Mouse (Mus musculus) MEL (cell line): ENCODE measurements around the gene Bloc1s4. TPM values are rescaled to one million over a fixed set of nuclear protein-coding genes. Genes with fewer than 3 reads are reported as not detected.

Experiments used
- DNase-seq: peaks from one replicate; pipeline ENCODE4 v3.0.0; 2011; ENCODE audit warnings: low read depth, low spot score
- H3K27ac ChIP-seq: 2 replicates; pipeline ENCODE4 v1.5.1; 2012; ENCODE audit warnings: low read depth, mild to moderate bottlenecking, control low read depth, low read length, moderate library complexity; ENCODE audit not compliant: control insufficient read depth
- H3K27me3 ChIP-seq, 2 experiments: fragments of 150-350 bp in 1 of 2; sonication (generic) in 1 of 2; 2 replicates each; pipeline ENCODE4 v1.6.1; 2012; ENCODE audit warnings: low read length in 2 of 2, mild to moderate bottlenecking in 2 of 2, improper control_type of control experiment in 1 of 2, moderate library complexity in 1 of 2; ENCODE audit not compliant: insufficient read depth in 2 of 2, control insufficient read depth in 1 of 2
- H3K36me3 ChIP-seq, 2 experiments: 2 replicates each; pipeline ENCODE4 v1.6.1; 2012 to 2014; ENCODE audit warnings: low read length in 2 of 2, improper control_type of control experiment in 1 of 2, inconsistent platforms in 1 of 2, mild to moderate bottlenecking in 1 of 2; ENCODE audit not compliant: insufficient read depth in 2 of 2, control insufficient read depth in 1 of 2
- H3K4me1 ChIP-seq, 2 experiments: fragments of 150-350 bp in 1 of 2; sonication (generic) in 1 of 2; 2 replicates each; pipeline ENCODE4 v1.6.1; 2012; ENCODE audit warnings: low read length in 2 of 2, improper control_type of control experiment in 1 of 2, mild to moderate bottlenecking in 1 of 2; ENCODE audit not compliant: insufficient read depth in 2 of 2, control insufficient read depth in 1 of 2
- H3K4me3 ChIP-seq, 2 experiments: fragments of 150-350 bp in 1 of 2; sonication (generic) in 1 of 2; 2 replicates each; pipeline ENCODE4 v1.5.1; 2012; ENCODE audit warnings: low read depth in 2 of 2, low read length in 2 of 2, mild to moderate bottlenecking in 2 of 2, moderate library complexity in 2 of 2, control low read depth in 1 of 2, improper control_type of control experiment in 1 of 2; ENCODE audit not compliant: control insufficient read depth in 1 of 2, insufficient read depth in 1 of 2
- H3K79me2 ChIP-seq: 2 replicates; pipeline ENCODE4 v1.6.1; 2012; ENCODE audit warnings: mild to moderate bottlenecking, low read length, moderate library complexity; ENCODE audit not compliant: control insufficient read depth, poor library complexity, insufficient read depth
- H3K9ac ChIP-seq: 2 replicates; pipeline ENCODE4 v1.6.1; 2012; ENCODE audit warnings: low read depth, mild to moderate bottlenecking, control low read depth, low read length, moderate library complexity; ENCODE audit not compliant: control insufficient read depth, poor library complexity, severe bottlenecking
- H3K9me3 ChIP-seq: fragments of 150-350 bp; sonication (generic); replicated peaks from 2 replicates; pipeline ENCODE4 v1.6.1; 2012; ENCODE audit warnings: mild to moderate bottlenecking, low read length, improper control_type of control experiment, moderate library complexity; ENCODE audit not compliant: insufficient read depth
- CHD1 ChIP-seq: IDR thresholded peaks from 2 replicates; pipeline ENCODE4 v1.6.1; 2012; ENCODE audit warnings: low read depth, mild to moderate bottlenecking, inconsistent platforms, low read length, improper control_type of control experiment
- CHD2 ChIP-seq: IDR thresholded peaks from 2 replicates; pipeline ENCODE4 v1.6.1; 2011; ENCODE audit warnings: low read length, improper control_type of control experiment
- GABPA ChIP-seq: IDR thresholded peaks from 2 replicates; pipeline ENCODE4 v1.6.1; 2012; ENCODE audit warnings: low read depth, mild to moderate bottlenecking, inconsistent platforms, low read length, improper control_type of control experiment, moderate library complexity
- GATA1 ChIP-seq: IDR thresholded peaks from 2 replicates; pipeline ENCODE4 v1.6.1; 2011; ENCODE audit warnings: low read depth, low read length, improper control_type of control experiment
- HCFC1 ChIP-seq: IDR thresholded peaks from 2 replicates; pipeline ENCODE4 v1.6.1; 2012; ENCODE audit warnings: low read depth, mild to moderate bottlenecking, inconsistent platforms, low read length, improper control_type of control experiment, moderate library complexity
- JUND ChIP-seq: IDR thresholded peaks from 2 replicates; pipeline ENCODE4 v1.6.1; 2011; ENCODE audit warnings: low read depth, mild to moderate bottlenecking, improper control_type of control experiment, low read length
- MAX ChIP-seq: IDR thresholded peaks from 2 replicates; pipeline ENCODE4 v1.6.1; 2011; ENCODE audit warnings: low read length, improper control_type of control experiment
- MXI1 ChIP-seq: IDR thresholded peaks from 2 replicates; pipeline ENCODE4 v1.6.1; 2011; ENCODE audit warnings: mild to moderate bottlenecking, low read depth, low read length, improper control_type of control experiment
- MYB ChIP-seq: IDR thresholded peaks from 2 replicates; pipeline ENCODE4 v1.6.1; 2011; ENCODE audit warnings: mild to moderate bottlenecking, low read depth, low read length, improper control_type of control experiment
- MYC ChIP-seq: IDR thresholded peaks from 2 replicates; pipeline ENCODE4 v1.6.1; 2011; ENCODE audit warnings: low read depth, mild to moderate bottlenecking, low read length, improper control_type of control experiment, moderate library complexity
- NRF1 ChIP-seq: IDR thresholded peaks from 2 replicates; pipeline ENCODE4 v1.6.1; 2014; ENCODE audit warnings: low read depth, mild to moderate bottlenecking, inconsistent platforms, low read length, improper control_type of control experiment, moderate library complexity; ENCODE audit not compliant: poor library complexity, insufficient read depth, severe bottlenecking
- RCOR1 ChIP-seq: IDR thresholded peaks from 2 replicates; pipeline ENCODE4 v1.6.1; 2012; ENCODE audit warnings: low read depth, mild to moderate bottlenecking, inconsistent platforms, low read length, improper control_type of control experiment
- SIN3A ChIP-seq: IDR thresholded peaks from 2 replicates; pipeline ENCODE4 v1.6.1; 2012; ENCODE audit warnings: low read length, improper control_type of control experiment, inconsistent platforms
- SMC3 ChIP-seq: IDR thresholded peaks from 2 replicates; pipeline ENCODE4 v1.6.1; 2011; ENCODE audit warnings: low read depth, low read length, improper control_type of control experiment
- TAL1 ChIP-seq: IDR thresholded peaks from 2 replicates; pipeline ENCODE4 v1.6.1; 2012; ENCODE audit warnings: mild to moderate bottlenecking, inconsistent platforms, low read length, moderate library complexity, mixed read lengths
- TBP ChIP-seq: IDR thresholded peaks from 2 replicates; pipeline ENCODE4 v1.8.0; 2011; ENCODE audit warnings: low read depth, low read length, improper control_type of control experiment
- TCF12 ChIP-seq: IDR thresholded peaks from 2 replicates; pipeline ENCODE4 v1.6.1; 2014; ENCODE audit warnings: low read depth, mild to moderate bottlenecking, inconsistent platforms, low read length, improper control_type of control experiment, moderate library complexity
- USF1 ChIP-seq: IDR thresholded peaks from 2 replicates; pipeline ENCODE4 v1.6.1; 2014; ENCODE audit warnings: low read depth, mild to moderate bottlenecking, inconsistent platforms, low read length, improper control_type of control experiment, moderate library complexity
- ZKSCAN1 ChIP-seq: IDR thresholded peaks from 2 replicates; pipeline ENCODE4 v1.6.1; 2012; ENCODE audit warnings: low read depth, mild to moderate bottlenecking, inconsistent platforms, low read length, improper control_type of control experiment, moderate library complexity
- ZNF384 ChIP-seq: IDR thresholded peaks from 2 replicates; pipeline ENCODE4 v1.6.1; 2012; ENCODE audit warnings: low read depth, mild to moderate bottlenecking, inconsistent platforms, low read length, improper control_type of control experiment
- polyA plus RNA-seq, 2 experiments: library from polyadenylated mRNA; stranded (reverse) in 1 of 2; unstranded in 1 of 2; fragments of >175 nt in 1 of 2; fragments of >200 nt in 1 of 2; gene quantifications; 2 replicates each; pipeline versions ENCODE4 v1.2.1 to v1.2.4; 2012; ENCODE audit warnings: low replicate concordance in 2 of 2, low read depth in 1 of 2; ENCODE audit not compliant: insufficient read length in 2 of 2, insufficient read depth in 1 of 2, missing spikeins in 1 of 2
- total RNA-seq: library from RNA; depleted of rRNA; stranded (reverse); fragments of 300-350 nt; gene quantifications from 2 replicates; pipeline ENCODE4 v1.2.3, GENCODE M21; 2012

The Bloc1s4 gene
- total and polyA plus RNA-seq, 3 experiments = 29.8 to 32.9 TPM; not detected in 1

GRCm38 (mm10) chr5:36719135-36719534 lies 29.3 kb downstream of the Bloc1s4 start:
- Histone ChIP-seq H3K27ac (no peak overlapping the region), H3K27me3 (no peaks in the 10 kb centered on the region), H3K4me3 (no peak overlapping the region), H3K9me3 (no peaks in the 10 kb centered on the region)
- DNase-seq = no peak
- TF ChIP-seq CHD2 = no peak
- TF ChIP-seq SMC3 = no peak
- TF ChIP-seq NRF1 = no peak
- TF ChIP-seq JUND = no peak
- no peak for TF ChIP-seq MYC
- TF ChIP-seq, all 39 proteins: peak for 0
- Histone ChIP-seq H3K36me3 (peaks cover 0 to 33% of the 10 kb centered on the region in 2 experiments; a peak in 2 of 4 replicates), H3K79me2 (no peaks in the 10 kb centered on the region), H3K4me1 (peaks cover 16 to 38% of the 10 kb centered on the region in 2 experiments), H3K9ac (no peak overlapping the region)

GRCm38 (mm10) chr5:36717889-36718288 lies 30.6 kb downstream of the Bloc1s4 start:
- no peak for DNase-seq
- H3K4me3 ChIP-seq = no peak overlapping the region
- H3K9ac ChIP-seq = no peak overlapping the region
- H3K79me2 ChIP-seq = no peaks in the 10 kb centered on the region; the same call in 1 of the 2 replicates
- TF ChIP-seq MXI1 (no peak), TBP (no peak), GABPA (no peak), CHD2 (no peak), ZKSCAN1 (no peak), SMC3 (no peak), TCF12 (no peak), RCOR1 (no peak), MYC (no peak), SIN3A (no peak), CHD1 (no peak), GATA1 (no peak)
- no peaks in the 10 kb centered on the region for H3K9me3 ChIP-seq
- H3K4me1 ChIP-seq = peaks cover 16 to 36% of the 10 kb centered on the region in 2 experiments
- no peaks in the 10 kb centered on the region for H3K27me3 ChIP-seq
- no peak overlapping the region for H3K27ac ChIP-seq
- H3K36me3 ChIP-seq = peaks cover 0 to 31% of the 10 kb centered on the region in 2 experiments; a peak in 2 of 4 replicates

- TF ChIP-seq CHD1 (no peak), TAL1 (no peak), USF1 (no peak), GABPA (no peak), MAX (no peak), SMC3 (no peak), HCFC1 (no peak), MYB (no peak), ZNF384 (no peak), GATA1 (no peak)
- no peaks in the 10 kb centered on the region for H3K27me3 ChIP-seq
These were observed 31.6 kb downstream of the Bloc1s4 start for GRCm38 (mm10) chr5:36716816-36717215.

More at GRCm38 (mm10) chr5:36716816-36717215, 31.6 kb downstream of the Bloc1s4 start:
- Histone ChIP-seq H3K27ac (no peak overlapping the region), H3K9me3 (no peaks in the 10 kb centered on the region), H3K4me3 (no peak overlapping the region), H3K79me2 (no peaks in the 10 kb centered on the region; the same call in 1 of the 2 replicates), H3K9ac (no peak overlapping the region), H3K36me3 (peaks cover 0 to 32% of the 10 kb centered on the region in 2 experiments; a peak in 2 of 4 replicates), H3K4me1 (peaks cover 20 to 38% of the 10 kb centered on the region in 2 experiments)
- no peak for DNase-seq
